Mouse (Mus musculus) erythroblast, adult 5-6 weeks (primary cell): ENCODE measurements around the gene Cphx2. TPM values are rescaled to one million over a fixed set of nuclear protein-coding genes. Genes with fewer than 3 reads are reported as not detected.
"Not testable (repeated sequence)": the region's sequence is repeated elsewhere in the genome, so short reads cannot be mapped to it uniquely, and the experiment has no call there.

Source experiments
- ATAC-seq: replicated peaks from 2 replicates; pipeline ENCODE4 v1.8.0; 2016; ENCODE audit warnings: moderate number of reproducible peaks, mild to moderate bottlenecking, moderate TSS enrichment, inconsistent platforms; ENCODE audit not compliant: poor library complexity, low FRiP score, severe bottlenecking
- total RNA-seq, 2 experiments: library from RNA; stranded (forward) in 1 of 2; stranded (reverse) in 1 of 2; fragments of 150-400 nt in 1 of 2; fragments of 200-764, 138-1000 nt in 1 of 2; gene quantifications; 2 replicates each; pipeline versions ENCODE4 v1.2.3 to v1.2.4; 2015 to 2017; ENCODE audit warnings: low replicate concordance in 2 of 2

Gene Cphx2
- total RNA-seq (2015; ENCODE audit: low replicate concordance) (not detected in 2 replicates), total RNA-seq (2017; ENCODE audit: low replicate concordance) (not detected in 2 replicates)

GRCm38 (mm10) chr14:26081216-26081615 lies at the start of gene Cphx2:
Gene Cphx2, plus strand, starts transcription at chr14:26081516.
- ATAC-seq: not testable (repeated sequence)

GRCm38 (mm10) chr14:26034364-26034763 lies 47.0 kb upstream of the Cphx2 start:
- ATAC-seq: not testable (repeated sequence)

- not testable (repeated sequence) for ATAC-seq
Measured at GRCm38 (mm10) chr14:26035439-26035838, 45.9 kb upstream of the Cphx2 start.

- ATAC-seq: not testable (repeated sequence)
Measured at GRCm38 (mm10) chr14:26042611-26043010, 38.7 kb upstream of the Cphx2 start, which contains the start of gene Gm9780. Gene Gm9780, minus strand, starts transcription at chr14:26042711.

- not testable (repeated sequence) for ATAC-seq
Measured at GRCm38 (mm10) chr14:26045007-26045406, 36.3 kb upstream of the Cphx2 start.

- ATAC-seq: peak; percentile 60
Measured at GRCm38 (mm10) chr14:26047026-26047425, 34.3 kb upstream of the Cphx2 start.

- not testable (repeated sequence) for ATAC-seq
Measured at GRCm38 (mm10) chr14:26048767-26049166, 32.5 kb upstream of the Cphx2 start.

GRCm38 (mm10) chr14:26058184-26058583 lies 23.1 kb upstream of the Cphx2 start:
- ATAC-seq: not testable (repeated sequence)

- not testable (repeated sequence) for ATAC-seq
Measured at GRCm38 (mm10) chr14:26059362-26059761, 22.0 kb upstream of the Cphx2 start.

GRCm38 (mm10) chr14:26066574-26067324 lies 14.6 kb upstream of the Cphx2 start:
- ATAC-seq: peak; percentile 43; the same call in 1 of the 2 replicates

GRCm38 (mm10) chr14:26067325-26067633 lies 14.0 kb upstream of the Cphx2 start, which contains the start of gene Tmem254c:
Gene Tmem254c, minus strand, starts transcription at chr14:26067355.
- ATAC-seq: peak; percentile 91

- ATAC-seq: not testable (repeated sequence)
Measured at GRCm38 (mm10) chr14:26076620-26077390, 4.5 kb upstream of the Cphx2 start.

- not testable (repeated sequence) for ATAC-seq
Measured at GRCm38 (mm10) chr14:26081997-26082396, 681 bp downstream of the Cphx2 start, which contains the start of gene Cphx3. Gene Cphx3, plus strand, starts transcription at chr14:26082297.

GRCm38 (mm10) chr14:26097622-26098021 lies 16.3 kb downstream of the Cphx2 start:
- ATAC-seq: not testable (repeated sequence)

GRCm38 (mm10) chr14:26118150-26118549 lies 36.8 kb downstream of the Cphx2 start, which contains the start of gene Duxbl2:
Gene Duxbl2, plus strand, starts transcription at chr14:26118349.
- not testable (repeated sequence) for ATAC-seq

GRCm38 (mm10) chr14:26118550-26119000 lies 37.3 kb downstream of the Cphx2 start:
- ATAC-seq: not testable (repeated sequence)

GRCm38 (mm10) chr14:26119095-26119494 lies 37.8 kb downstream of the Cphx2 start:
- not testable (repeated sequence) for ATAC-seq
